ENCODE assay signal across 16 mouse cellular contexts in the genomic region with DNA sequence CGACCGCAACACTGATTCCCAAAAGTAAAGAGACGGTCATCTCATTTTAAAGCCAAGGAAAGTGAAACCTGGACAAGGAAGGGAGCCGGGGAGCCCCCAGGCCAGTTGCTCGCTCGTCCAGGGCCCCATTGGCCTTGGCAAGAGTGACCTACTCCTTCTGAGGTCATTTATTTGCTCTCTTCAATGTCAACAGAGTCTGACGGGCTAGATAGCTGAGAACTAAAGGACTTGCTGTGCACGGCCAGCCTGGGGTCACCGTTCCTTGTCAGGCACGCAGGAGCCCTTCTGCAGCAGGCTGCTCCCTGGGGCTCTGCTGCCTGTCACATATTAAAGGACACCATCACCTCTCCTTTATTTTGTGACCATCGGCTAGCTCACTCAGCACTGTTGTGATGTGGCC. TPM values are rescaled to one million over a fixed set of nuclear protein-coding genes. Genes with fewer than 3 reads are reported as not detected.
"Had no signal": no experiment of that assay in that cellular context is flagged by ENCODE, and none has a peak within 500 bp of the region (broad histone marks: within the 10 kb centered on the region; RNA-seq: fewer than 3 reads in every experiment).

No protein-coding gene starts in this region.

- H3K9ac ChIP-seq: kidney, embryonic 15.5 days; limb, embryonic 12.5 days; limb, embryonic 15.5 days; lung, embryonic 14.5 days; midbrain, embryonic 13.5 days had no signal

- H3K4me3 ChIP-seq: limb, embryonic 12.5 days; limb, embryonic 15.5 days had no signal

- H3K9me3 ChIP-seq: kidney, embryonic 15.5 days; limb, embryonic 12.5 days; limb, embryonic 15.5 days; midbrain, embryonic 13.5 days had no signal

- ATAC-seq: intestine, postnatal 0 days; lung, postnatal 0 days; midbrain, embryonic 13.5 days had no signal

- DNase-seq: kidney, adult 8-10 months; kidney, postnatal 14 days; kidney, postnatal 4 days; left cerebral cortex, postnatal 4 days; lung, embryonic 14.5 days; right cerebral cortex, postnatal 25 days; thymus, adult 18-20 months; thymus, postnatal 36 days had no signal

- H3K36me3 ChIP-seq: kidney, embryonic 15.5 days; limb, embryonic 12.5 days; limb, embryonic 15.5 days; midbrain, embryonic 13.5 days had no signal

- H3K4me2 ChIP-seq: limb, embryonic 12.5 days; limb, embryonic 15.5 days had no signal

- H3K27ac ChIP-seq: kidney, embryonic 15.5 days; limb, embryonic 12.5 days; limb, embryonic 15.5 days; macrophage; midbrain, embryonic 13.5 days had no signal

RNA-seq across cellular contexts. Expression of gene Slc13a3, which starts 1.1 kb away (rescaled TPM):
- polyA plus RNA-seq: intestine, postnatal 0 days; limb, embryonic 12.5 days had no signal

RNA-seq across cellular contexts. Expression of gene Slc2a10, which starts 31.6 kb away (rescaled TPM):
- total RNA-seq: megakaryocyte, adult 5-6 weeks had no signal
- polyA plus RNA-seq: macrophage had no signal
